ENCODE assay signal across 8 mouse cellular contexts in genomic region chr8:87847796-87848195, GRCm38 (mm10).
A peak's percentile ranks its signal among the peaks of the same experiment; 100 is the strongest.
DNase-seq lines count a peak whose midpoint lies in the region; ATAC-seq lines count a peak whose summit lies in the region.

No protein-coding gene starts in this region.

- peaks cover 32% of the 10 kb centered on the region for H3K4me1 ChIP-seq in limb, embryonic 12.5 days (replicated peaks)
- H3K4me1 ChIP-seq in limb, embryonic 10.5 days, result peaks cover 26% of the 10 kb centered on the region
- H3K4me1 ChIP-seq in forebrain, embryonic 16.5 days (replicated peaks; ENCODE audit: control insufficient read depth, insufficient read depth, low read length), result peaks cover 10% of the 10 kb centered on the region
- H3K4me1 ChIP-seq in hindbrain, embryonic 13.5 days (replicated peaks), result peaks cover 5% of the 10 kb centered on the region; the same call in 1 of the 2 replicates

- no peaks in the 10 kb centered on the region for H3K9me3 ChIP-seq in limb, embryonic 12.5 days
- H3K9me3 ChIP-seq in limb, embryonic 10.5 days (replicated peaks), result no peaks in the 10 kb centered on the region
- H3K9me3 ChIP-seq in forebrain, embryonic 16.5 days (ENCODE audit: control insufficient read depth, low read length), result no peaks in the 10 kb centered on the region
- H3K9me3 ChIP-seq in hindbrain, embryonic 13.5 days, result no peaks in the 10 kb centered on the region

- no peak overlapping the region for H3K4me2 ChIP-seq in limb, embryonic 12.5 days
- H3K4me2 ChIP-seq in forebrain, embryonic 16.5 days (ENCODE audit: low read length), result no peak overlapping the region
- H3K4me2 ChIP-seq in hindbrain, embryonic 13.5 days, result no peak overlapping the region

- no peak overlapping the region for H3K9ac ChIP-seq in limb, embryonic 12.5 days (replicated peaks)
- no peak overlapping the region for H3K9ac ChIP-seq in forebrain, embryonic 16.5 days (replicated peaks; ENCODE audit: low read depth, low read length)
- no peak overlapping the region for H3K9ac ChIP-seq in hindbrain, embryonic 13.5 days

- no peak overlapping the region for H3K4me3 ChIP-seq in limb, embryonic 12.5 days (replicated peaks)
- no peak overlapping the region for H3K4me3 ChIP-seq in limb, embryonic 10.5 days
- no peak overlapping the region for H3K4me3 ChIP-seq in forebrain, embryonic 16.5 days (replicated peaks; ENCODE audit: low read length)
- H3K4me3 ChIP-seq in hindbrain, embryonic 13.5 days, result no peak overlapping the region

- ATAC-seq in limb, embryonic 12.5 days (ENCODE audit: insufficient number of reproducible peaks, insufficient read depth, low FRiP score, low TSS enrichment, low read depth), result no peak
- peak; percentile 72 for ATAC-seq in forebrain, embryonic 16.5 days
- no peak for ATAC-seq in hindbrain, embryonic 13.5 days (ENCODE audit: low FRiP score)

- H3K36me3 ChIP-seq in limb, embryonic 12.5 days, result peaks cover 34% of the 10 kb centered on the region
- H3K36me3 ChIP-seq in limb, embryonic 10.5 days, result peaks cover 53% of the 10 kb centered on the region
- H3K36me3 ChIP-seq in forebrain, embryonic 16.5 days (ENCODE audit: control insufficient read depth, insufficient read depth), result no peaks in the 10 kb centered on the region
- peaks cover 9% of the 10 kb centered on the region; the same call in 1 of the 2 replicates for H3K36me3 ChIP-seq in hindbrain, embryonic 13.5 days

- no peak for DNase-seq in limb, embryonic 10.5 days (ENCODE audit: low spot score)
- peak; percentile 57 for DNase-seq in cerebellum, adult 8-10 months
- DNase-seq in layer of hippocampus, adult 9-11 months, result peak; percentile 28
- DNase-seq in c-Kit-positive CD71-positive TER-119-positive erythroid progenitor cells, embryonic 14.5 days (ENCODE audit: low spot score), result no peak
- DNase-seq in thymus, postnatal 10 days (ENCODE audit: low spot score in 2 of 2), result no peak

- H3K27me3 ChIP-seq in limb, embryonic 12.5 days, result no peaks in the 10 kb centered on the region
- no peaks in the 10 kb centered on the region for H3K27me3 ChIP-seq in limb, embryonic 10.5 days (ENCODE audit: low read depth, poor library complexity, severe bottlenecking)
- H3K27me3 ChIP-seq in forebrain, embryonic 16.5 days (replicated peaks; ENCODE audit: control insufficient read depth, insufficient read depth, low read length), result no peaks in the 10 kb centered on the region
- no peaks in the 10 kb centered on the region for H3K27me3 ChIP-seq in hindbrain, embryonic 13.5 days

- 77% methylated on average over 6 of the region's 6 CpGs for WGBS in limb, embryonic 12.5 days
- 87% methylated on average over 6 of the region's 6 CpGs for WGBS in limb, embryonic 10.5 days
- 55% methylated on average over 6 of the region's 6 CpGs for WGBS in forebrain, embryonic 16.5 days
- WGBS in hindbrain, embryonic 13.5 days, result 82% methylated on average over 6 of the region's 6 CpGs

- H3K27ac ChIP-seq in limb, embryonic 12.5 days, result peak overlapping the region; percentile 46
- no peak overlapping the region for H3K27ac ChIP-seq in limb, embryonic 10.5 days
- no peak overlapping the region for H3K27ac ChIP-seq in forebrain, embryonic 16.5 days (ENCODE audit: low read length)
- no peak overlapping the region for H3K27ac ChIP-seq in hindbrain, embryonic 13.5 days

Comparison
In these comparisons a context has a peak if more than half of its experiments do, and no peak if none do; other contexts are left out.
1. DNase-seq: peak in cerebellum, adult 8-10 months (single experiment) and layer of hippocampus, adult 9-11 months (single experiment); none in limb, embryonic 10.5 days (single experiment), c-Kit-positive CD71-positive TER-119-positive erythroid progenitor cells, embryonic 14.5 days (single experiment) and thymus, postnatal 10 days (0 of 2).